Comparison of ENCODE assay signal across 8 mouse cellular contexts in the genomic region with DNA sequence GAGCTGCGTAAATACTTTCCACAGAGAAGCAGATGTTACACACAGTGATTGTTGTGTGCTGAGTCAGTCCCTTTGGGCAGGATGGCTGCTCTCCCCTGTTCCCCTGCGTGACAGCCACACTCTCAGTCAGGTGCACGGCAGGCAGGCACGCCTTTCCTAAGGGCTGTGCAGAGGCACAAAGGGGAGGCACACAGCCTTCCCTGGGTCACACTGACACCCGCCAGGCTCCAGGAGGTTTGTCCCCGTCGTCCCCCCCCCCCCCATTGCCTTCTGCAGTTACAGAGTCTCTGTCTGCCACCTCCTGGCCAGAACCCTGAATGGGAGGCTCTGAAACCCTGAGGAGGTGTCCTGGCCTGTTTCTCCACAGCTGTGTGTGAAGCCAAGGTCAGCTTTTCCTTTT.
DNase-seq lines count a peak whose midpoint lies in the region; ATAC-seq and TF ChIP-seq lines count a peak whose summit lies in the region.
"Had no signal": no experiment of that assay in that cellular context is flagged by ENCODE, and none has a peak within 500 bp of the region (broad histone marks: within the 10 kb centered on the region; RNA-seq: fewer than 3 reads in every experiment).

No protein-coding gene starts in this region.

- H3K4me1 ChIP-seq in kidney, adult 2 months (ENCODE audit: control insufficient read depth, insufficient read depth, low read length): no peaks in the 10 kb centered on the region
- peaks cover 19% of the 10 kb centered on the region for H3K4me1 ChIP-seq in forebrain, embryonic 12.5 days
- H3K4me1 ChIP-seq: lung, embryonic 15.5 days had no signal

- no peak overlapping the region for H3K4me2 ChIP-seq in forebrain, embryonic 12.5 days
- H3K4me2 ChIP-seq: lung, embryonic 15.5 days had no signal

- H3K9ac ChIP-seq in forebrain, embryonic 12.5 days: no peak overlapping the region
- H3K9ac ChIP-seq: lung, embryonic 15.5 days had no signal

- no peaks in the 10 kb centered on the region for H3K36me3 ChIP-seq in kidney, adult 2 months (ENCODE audit: control insufficient read depth, insufficient read depth, low read length)
- H3K36me3 ChIP-seq in forebrain, embryonic 12.5 days (replicated peaks): no peaks in the 10 kb centered on the region
- H3K36me3 ChIP-seq: lung, embryonic 15.5 days had no signal

- no peak overlapping the region for H3K4me3 ChIP-seq in kidney, adult 2 months (ENCODE audit: insufficient read depth, low read depth, low read length)
- no peak overlapping the region for H3K4me3 ChIP-seq in forebrain, embryonic 12.5 days (replicated peaks)
- H3K4me3 ChIP-seq: lung, embryonic 15.5 days had no signal

- TF ChIP-seq POLR2A in kidney, adult 2 months (IDR thresholded peaks at IDR 0.05; ENCODE audit: low read depth, low read length): no peak

- peak; percentile 17 for DNase-seq in kidney, adult 2 months
- DNase-seq in kidney, adult 8-10 months: no peak
- peak; percentile 41 for DNase-seq in urinary bladder, postnatal 14 days (ENCODE audit: low spot score)
- DNase-seq in urinary bladder, postnatal 4 days (ENCODE audit: low spot score in 2 of 2): no peak
- DNase-seq in left cerebral cortex, postnatal 14 days (ENCODE audit: low spot score in 2 of 2): no peak

- no peaks in the 10 kb centered on the region for H3K9me3 ChIP-seq in forebrain, embryonic 12.5 days
- H3K9me3 ChIP-seq: lung, embryonic 15.5 days had no signal

- H3K27ac ChIP-seq in kidney, adult 2 months (ENCODE audit: insufficient read depth, low read depth, low read length): no peak overlapping the region
- H3K27ac ChIP-seq in forebrain, embryonic 12.5 days: no peak overlapping the region
- H3K27ac ChIP-seq: lung, embryonic 15.5 days had no signal

- peak; percentile 30; the same call in 1 of the 2 replicates for TF ChIP-seq CTCF in kidney, adult 2 months (conservative IDR thresholded peaks at IDR 0.05; ENCODE audit: insufficient read depth, insufficient read length, low read depth, low read length)

- H3K27me3 ChIP-seq in kidney, adult 2 months (replicated peaks; ENCODE audit: control insufficient read depth, insufficient read depth, low read length): no peaks in the 10 kb centered on the region
- peaks cover 28% of the 10 kb centered on the region for H3K27me3 ChIP-seq in forebrain, embryonic 12.5 days
- H3K27me3 ChIP-seq: lung, embryonic 15.5 days had no signal

- intact Hi-C loops in left cerebral cortex, postnatal 14 days (cut with DNase I): loop anchor here (5.0 kb wide), 1 partner anchor 224 kb away; no protein-coding TSS in a partner anchor

- ATAC-seq in forebrain, embryonic 12.5 days (ENCODE audit: low FRiP score): peak; percentile 48; the same call in 1 of the 2 replicates
- peak; percentile 57 for ATAC-seq in megakaryocyte-erythroid progenitor cell, adult 5-6 weeks (replicated peaks; ENCODE audit: low FRiP score, low TSS enrichment, poor library complexity, severe bottlenecking)

- WGBS in kidney, adult 2 months: 44% methylated on average over 7 of the region's 7 CpGs
- 15% methylated on average over 7 of the region's 7 CpGs for WGBS in forebrain, embryonic 12.5 days

Comparison
In these comparisons a context has a peak if more than half of its experiments do, and no peak if none do; other contexts are left out.
1. DNase-seq: peak in kidney, adult 2 months (single experiment) and urinary bladder, postnatal 14 days (single experiment); none in kidney, adult 8-10 months (0 of 2), urinary bladder, postnatal 4 days (0 of 2) and left cerebral cortex, postnatal 14 days (0 of 2).